Mouse (Mus musculus): Measurements from ENCODE around the gene Lrrc4.

Gene Lrrc4

GRCm38 (mm10) chr6:28723059-28723458 lies 108.5 kb downstream of the Lrrc4 start:
- DNase-seq (ENCODE audit: low spot score): no peak

GRCm38 (mm10) chr6:28720391-28721171 lies 111.0 kb downstream of the Lrrc4 start:
- no peak for DNase-seq (ENCODE audit: low spot score)

- no peak for DNase-seq (ENCODE audit: low spot score)
Measured at GRCm38 (mm10) chr6:28717845-28718237, 113.7 kb downstream of the Lrrc4 start.

- no peak for DNase-seq (ENCODE audit: low spot score)
Measured at GRCm38 (mm10) chr6:28717203-28717844, 114.2 kb downstream of the Lrrc4 start.

- DNase-seq (ENCODE audit: low spot score): no peak
Measured at GRCm38 (mm10) chr6:28710035-28710434, 121.5 kb downstream of the Lrrc4 start.

- DNase-seq (ENCODE audit: low spot score): no peak
Measured at GRCm38 (mm10) chr6:28706976-28707592, 124.5 kb downstream of the Lrrc4 start.

- no peak for DNase-seq (ENCODE audit: low spot score)
Measured at GRCm38 (mm10) chr6:28706108-28706975, 125.2 kb downstream of the Lrrc4 start.

- DNase-seq (ENCODE audit: low spot score): peak; percentile 72
Measured at GRCm38 (mm10) chr6:28705384-28706107, 126.0 kb downstream of the Lrrc4 start.

GRCm38 (mm10) chr6:28704612-28705011 lies 126.9 kb downstream of the Lrrc4 start:
- DNase-seq (ENCODE audit: low spot score): no peak

- DNase-seq (ENCODE audit: low spot score): no peak
Measured at GRCm38 (mm10) chr6:28697214-28697613, 134.3 kb downstream of the Lrrc4 start.

- DNase-seq (ENCODE audit: low spot score): no peak
Measured at GRCm38 (mm10) chr6:28692659-28693058, 138.9 kb downstream of the Lrrc4 start.

GRCm38 (mm10) chr6:28687776-28688175 lies 143.8 kb downstream of the Lrrc4 start:
- peak; percentile 16 for DNase-seq (ENCODE audit: low spot score)

GRCm38 (mm10) chr6:28685745-28686144 lies 145.8 kb downstream of the Lrrc4 start:
- no peak for DNase-seq (ENCODE audit: low spot score)

- DNase-seq (ENCODE audit: low spot score): no peak
Measured at GRCm38 (mm10) chr6:28685052-28685451, 146.5 kb downstream of the Lrrc4 start.

- DNase-seq (ENCODE audit: low spot score): no peak
Measured at GRCm38 (mm10) chr6:28681521-28682457, 149.8 kb downstream of the Lrrc4 start.

- DNase-seq (ENCODE audit: low spot score): no peak
Measured at GRCm38 (mm10) chr6:28680537-28680936, 151.0 kb downstream of the Lrrc4 start.

- DNase-seq (ENCODE audit: low spot score): no peak
Measured at GRCm38 (mm10) chr6:28678896-28679295, 152.7 kb downstream of the Lrrc4 start.

GRCm38 (mm10) chr6:28674686-28675085 lies 156.9 kb downstream of the Lrrc4 start:
- no peak for DNase-seq (ENCODE audit: low spot score)

- DNase-seq (ENCODE audit: low spot score): no peak
Measured at GRCm38 (mm10) chr6:28672388-28672787, 159.2 kb downstream of the Lrrc4 start.

- DNase-seq (ENCODE audit: low spot score): no peak
Measured at GRCm38 (mm10) chr6:28669251-28669650, 162.3 kb downstream of the Lrrc4 start.

All from layer of hippocampus, adult 11-12 months (tissue).